Mouse (Mus musculus): Measurements from ENCODE around the gene Sirt6.

- TF ChIP-seq CTCF (IDR thresholded peaks at IDR 0.05; ENCODE audit: low read depth) (no peak), EP300 (IDR thresholded peaks at IDR 0.05; ENCODE audit: low read depth) (no peak)
Measured at GRCm38 (mm10) chr10:81592631-81593030, 35.0 kb downstream of the Sirt6 start.
